Mouse (Mus musculus) lung, adult 2 months (tissue): ENCODE results near the gene Hrh1.

Experiments used
- CTCF ChIP-seq: fragments of 200-500 bp; IDR thresholded peaks from 2 replicates; pipeline ENCODE4 v1.5.1; 2011; ENCODE audit warnings: mild to moderate bottlenecking, low read length, control low read depth; ENCODE audit not compliant: insufficient read depth
- POLR2A ChIP-seq: fragments of 200-500 bp; IDR thresholded peaks from 2 replicates; pipeline ENCODE4 v1.6.1; 2011; ENCODE audit warnings: low read depth, mild to moderate bottlenecking, control low read depth, low read length, borderline replicate concordance; ENCODE audit errors: extremely low read depth

DNA sequence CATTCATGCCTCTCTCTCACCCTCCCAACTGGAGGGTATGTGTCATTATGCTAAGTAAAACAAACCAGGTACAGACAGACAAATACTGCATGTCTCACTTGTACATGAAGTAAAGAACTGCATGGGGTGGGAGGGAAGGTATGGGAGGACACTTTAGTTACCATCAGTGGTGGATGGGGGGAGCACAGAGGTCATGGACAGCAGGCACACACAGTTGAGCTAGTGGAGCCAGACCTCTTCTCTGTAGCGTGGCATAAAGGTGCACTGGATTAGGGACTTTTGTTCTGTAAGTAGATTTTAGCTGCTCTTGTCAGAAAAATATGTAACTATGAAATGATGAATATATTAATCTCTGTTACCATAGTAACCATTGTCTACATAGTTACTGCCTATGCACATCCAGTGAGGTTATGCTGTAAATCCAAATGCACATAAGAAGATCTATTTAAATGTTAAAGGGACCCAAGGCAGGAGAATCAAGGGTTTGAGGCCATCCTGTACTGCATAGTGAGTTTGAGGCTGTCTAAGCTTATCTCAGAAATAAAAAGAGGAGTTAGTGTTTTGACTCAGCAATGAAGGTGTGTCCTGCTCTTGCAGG is 46.6 kb downstream of the Hrh1 start:
- TF ChIP-seq CTCF = no peak
- no peak for TF ChIP-seq POLR2A
